Comparison of ENCODE assay signal across 8 mouse cellular contexts in genomic region chr5:137630602-137631001, GRCm38 (mm10). TPM values are rescaled to one million over a fixed set of nuclear protein-coding genes. Genes with fewer than 3 reads are reported as not detected.
DNase-seq lines count a peak whose midpoint lies in the region; ATAC-seq and TF ChIP-seq lines count a peak whose summit lies in the region.

No protein-coding gene starts in this region.

- TF ChIP-seq POLR2A in liver, adult 2 months (IDR thresholded peaks at IDR 0.05; ENCODE audit: extremely low read depth, insufficient read depth, low read length) = no peak

- H3K27ac ChIP-seq in liver, adult 2 months (replicated peaks; ENCODE audit: insufficient read depth, low read depth, low read length) = peak overlapping the region; percentile 71
- H3K27ac ChIP-seq in embryonic facial prominence, embryonic 14.5 days (replicated peaks; ENCODE audit: low read depth, low read length) = peak overlapping the region; percentile 89
- peak overlapping the region; percentile 60 for H3K27ac ChIP-seq in hindbrain, embryonic 11.5 days (ENCODE audit: low read depth, low read length)
- H3K27ac ChIP-seq in limb, embryonic 15.5 days = peak overlapping the region; percentile 91
- H3K27ac ChIP-seq in neural tube, embryonic 12.5 days = peak overlapping the region; percentile 46

- TF ChIP-seq CTCF in liver, adult 2 months (IDR thresholded peaks at IDR 0.05; ENCODE audit: low read depth, low read length) = no peak

- 65% methylated on average over 3 of the region's 3 CpGs for WGBS in liver, adult 2 months
- 31% methylated on average over 3 of the region's 3 CpGs for WGBS in embryonic facial prominence, embryonic 14.5 days
- 37% methylated on average over 3 of the region's 3 CpGs for WGBS in hindbrain, embryonic 11.5 days
- 17% methylated on average over 3 of the region's 3 CpGs for WGBS in limb, embryonic 15.5 days
- 38% methylated on average over 3 of the region's 3 CpGs for WGBS in neural tube, embryonic 12.5 days

- peak overlapping the region; percentile 94 for H3K4me2 ChIP-seq in embryonic facial prominence, embryonic 14.5 days (ENCODE audit: low read depth, low read length)
- H3K4me2 ChIP-seq in hindbrain, embryonic 11.5 days (replicated peaks; ENCODE audit: low read depth, low read length) = peak overlapping the region; percentile 80
- peak overlapping the region; percentile 88 for H3K4me2 ChIP-seq in limb, embryonic 15.5 days
- peak overlapping the region; percentile 79 for H3K4me2 ChIP-seq in neural tube, embryonic 12.5 days (replicated peaks)

- peak overlapping the region; percentile 43 for H3K4me3 ChIP-seq in liver, adult 2 months (ENCODE audit: insufficient read depth, low read depth, low read length)
- peak overlapping the region; percentile 99 for H3K4me3 ChIP-seq in embryonic facial prominence, embryonic 14.5 days (ENCODE audit: low read depth, low read length)
- peak overlapping the region; percentile 85; the same call in 1 of the 2 replicates for H3K4me3 ChIP-seq in hindbrain, embryonic 11.5 days (ENCODE audit: low read depth, low read length)
- H3K4me3 ChIP-seq in limb, embryonic 15.5 days = peak overlapping the region; percentile 98
- H3K4me3 ChIP-seq in neural tube, embryonic 12.5 days = peak overlapping the region; percentile 7; the same call in 1 of the 2 replicates

- no peaks in the 10 kb centered on the region for H3K4me1 ChIP-seq in liver, adult 2 months (ENCODE audit: control insufficient read depth, insufficient read depth, low read length)
- peaks cover 34% of the 10 kb centered on the region for H3K4me1 ChIP-seq in embryonic facial prominence, embryonic 14.5 days (ENCODE audit: control insufficient read depth, insufficient read depth, low read length)
- H3K4me1 ChIP-seq in hindbrain, embryonic 11.5 days (replicated peaks; ENCODE audit: control insufficient read depth, insufficient read depth, low read length) = peaks cover 16% of the 10 kb centered on the region
- H3K4me1 ChIP-seq in limb, embryonic 15.5 days = peaks cover 44% of the 10 kb centered on the region
- H3K4me1 ChIP-seq in neural tube, embryonic 12.5 days = peaks cover 35% of the 10 kb centered on the region

- no peaks in the 10 kb centered on the region for H3K27me3 ChIP-seq in liver, adult 2 months (ENCODE audit: control insufficient read depth, insufficient read depth, low read length)
- H3K27me3 ChIP-seq in embryonic facial prominence, embryonic 14.5 days (replicated peaks; ENCODE audit: control insufficient read depth, insufficient read depth, low read length) = no peaks in the 10 kb centered on the region
- no peaks in the 10 kb centered on the region for H3K27me3 ChIP-seq in hindbrain, embryonic 11.5 days (ENCODE audit: control insufficient read depth, insufficient read depth, low read length)
- no peaks in the 10 kb centered on the region for H3K27me3 ChIP-seq in limb, embryonic 15.5 days
- H3K27me3 ChIP-seq in neural tube, embryonic 12.5 days (replicated peaks) = no peaks in the 10 kb centered on the region

- no peaks in the 10 kb centered on the region for H3K9me3 ChIP-seq in embryonic facial prominence, embryonic 14.5 days (ENCODE audit: control insufficient read depth, low read length)
- no peaks in the 10 kb centered on the region for H3K9me3 ChIP-seq in hindbrain, embryonic 11.5 days (ENCODE audit: control insufficient read depth, low read length)
- H3K9me3 ChIP-seq in limb, embryonic 15.5 days = no peaks in the 10 kb centered on the region
- H3K9me3 ChIP-seq in neural tube, embryonic 12.5 days = no peaks in the 10 kb centered on the region

- peak overlapping the region; percentile 29 for H3K9ac ChIP-seq in liver, adult 2 months (ENCODE audit: low read depth, low read length)
- peak overlapping the region; percentile 81 for H3K9ac ChIP-seq in embryonic facial prominence, embryonic 14.5 days (ENCODE audit: low read depth, low read length)
- H3K9ac ChIP-seq in hindbrain, embryonic 11.5 days (ENCODE audit: low read depth, low read length) = peak overlapping the region; percentile 38; the same call in 1 of the 2 replicates
- H3K9ac ChIP-seq in limb, embryonic 15.5 days = 0 out of 2 replicates have a peak overlapping the region, but pooled peaks have one; percentile 79
- H3K9ac ChIP-seq in neural tube, embryonic 12.5 days = peak overlapping the region; percentile 81

- H3K36me3 ChIP-seq in liver, adult 2 months (ENCODE audit: control insufficient read depth, insufficient read depth, low read length) = peaks cover 2% of the 10 kb centered on the region; the same call in 1 of the 2 replicates
- peaks cover 21% of the 10 kb centered on the region for H3K36me3 ChIP-seq in embryonic facial prominence, embryonic 14.5 days (ENCODE audit: control insufficient read depth, insufficient read depth, low read length)
- H3K36me3 ChIP-seq in hindbrain, embryonic 11.5 days (ENCODE audit: control insufficient read depth, insufficient read depth, low read length) = peaks cover 2% of the 10 kb centered on the region; the same call in 1 of the 2 replicates
- peaks cover 16% of the 10 kb centered on the region for H3K36me3 ChIP-seq in limb, embryonic 15.5 days
- H3K36me3 ChIP-seq in neural tube, embryonic 12.5 days = peaks cover 25% of the 10 kb centered on the region

- peaks cover 6% of the 10 kb centered on the region; the same call in 1 of the 2 replicates for H3K79me2 ChIP-seq in liver, adult 2 months (ENCODE audit: control insufficient read depth, insufficient read depth, low read length)

- no peak for ATAC-seq in embryonic facial prominence, embryonic 14.5 days (ENCODE audit: low read depth)
- ATAC-seq in hindbrain, embryonic 11.5 days (ENCODE audit: low FRiP score) = no peak
- no peak for ATAC-seq in limb, embryonic 15.5 days (ENCODE audit: insufficient number of reproducible peaks, low FRiP score, low TSS enrichment, low read depth)
- no peak for ATAC-seq in neural tube, embryonic 12.5 days (ENCODE audit: low FRiP score, low read depth)

- DNase-seq in liver, adult 2 months (ENCODE audit: extremely low read depth, low read depth, low spot score) = no peak
- DNase-seq in liver = no peak
- no peak for DNase-seq in embryonic facial prominence, embryonic 14.5 days (ENCODE audit: low spot score)
- no peak for DNase-seq in hindbrain, embryonic 11.5 days (ENCODE audit: low spot score)
- no peak for DNase-seq in frontal cortex, postnatal 36 days (ENCODE audit: low spot score in 2 of 2)
- no peak for DNase-seq in layer of hippocampus, adult 18-20 months (ENCODE audit: low spot score in 2 of 2)

RNA-seq across cellular contexts. Expression of gene Gm20605, which starts 1.6 kb away (rescaled TPM):
- total RNA-seq in liver, adult 2 months (2014; rRNA removed) = 0.74 and 1.5 TPM in 2 replicates
- polyA plus RNA-seq in liver, adult 2 months (2012; rRNA removed) = 4.3 and 5.6 TPM in 2 replicates
- 6.4 and 6.6 TPM in 2 replicates for polyA plus RNA-seq in embryonic facial prominence, embryonic 14.5 days (2014; fragmentation: Nextera tagmentation; extraction: Ambion mirVana)
- 5.0 and 6.3 TPM in 2 replicates for polyA plus RNA-seq in hindbrain, embryonic 11.5 days (2014; fragmentation: Nextera tagmentation; extraction: Ambion mirVana)
- 8.0 and 8.5 TPM in 2 replicates for polyA plus RNA-seq in limb, embryonic 15.5 days (2015; fragmentation: Nextera tagmentation; extraction: Ambion mirVana)
- 8.9 and 9.4 TPM in 2 replicates for polyA plus RNA-seq in neural tube, embryonic 12.5 days (2016; fragmentation: Nextera tagmentation; extraction: Ambion mirVana)
- 10 to 100 TPM; 13.5 to 21.4 TPM for total RNA-seq in layer of hippocampus, adult 18-20 months (2021)

RNA-seq across cellular contexts. Expression of gene Lrch4, which starts 1.7 kb away (rescaled TPM):
- 0.74 and 1.1 TPM in 2 replicates for total RNA-seq in liver, adult 2 months (2014; rRNA removed)
- polyA plus RNA-seq in liver, adult 2 months (2012; rRNA removed) = 10.7 and 15.0 TPM in 2 replicates
- 36.5 and 40.1 TPM in 2 replicates for polyA plus RNA-seq in embryonic facial prominence, embryonic 14.5 days (2014; fragmentation: Nextera tagmentation; extraction: Ambion mirVana)
- 25.9 and 28.5 TPM in 2 replicates for polyA plus RNA-seq in hindbrain, embryonic 11.5 days (2014; fragmentation: Nextera tagmentation; extraction: Ambion mirVana)
- polyA plus RNA-seq in limb, embryonic 15.5 days (2015; fragmentation: Nextera tagmentation; extraction: Ambion mirVana) = 32.8 and 34.1 TPM in 2 replicates
- polyA plus RNA-seq in neural tube, embryonic 12.5 days (2016; fragmentation: Nextera tagmentation; extraction: Ambion mirVana) = 29.4 and 32.5 TPM in 2 replicates
- 10 to 100 TPM; 18.9 to 24.2 TPM for total RNA-seq in layer of hippocampus, adult 18-20 months (2021)

RNA-seq across cellular contexts. Expression of gene Fbxo24, which starts 1.8 kb away (rescaled TPM):
- 0.07 TPM in 1 of 2 replicates, not detected in the other for total RNA-seq in liver, adult 2 months (2014; rRNA removed)
- 0.05 and 0.06 TPM in 2 replicates for polyA plus RNA-seq in liver, adult 2 months (2012; rRNA removed)
- polyA plus RNA-seq in embryonic facial prominence, embryonic 14.5 days (2014; fragmentation: Nextera tagmentation; extraction: Ambion mirVana) = 0.10 and 0.25 TPM in 2 replicates
- 0.15 and 0.27 TPM in 2 replicates for polyA plus RNA-seq in hindbrain, embryonic 11.5 days (2014; fragmentation: Nextera tagmentation; extraction: Ambion mirVana)
- 0.09 TPM in 1 of 2 replicates, not detected in the other for polyA plus RNA-seq in limb, embryonic 15.5 days (2015; fragmentation: Nextera tagmentation; extraction: Ambion mirVana)
- polyA plus RNA-seq in neural tube, embryonic 12.5 days (2016; fragmentation: Nextera tagmentation; extraction: Ambion mirVana) = 0.11 and 0.39 TPM in 2 replicates
- under 1 TPM; 0.20 to 0.47 TPM for total RNA-seq in layer of hippocampus, adult 18-20 months (2021)

RNA-seq across cellular contexts. Expression of gene Sap25, which starts 10.5 kb away (rescaled TPM):
- total RNA-seq in liver, adult 2 months (2014; rRNA removed) = 0.65 and 1.6 TPM in 2 replicates
- polyA plus RNA-seq in liver, adult 2 months (2012; rRNA removed) = 13.0 and 22.7 TPM in 2 replicates
- polyA plus RNA-seq in embryonic facial prominence, embryonic 14.5 days (2014; fragmentation: Nextera tagmentation; extraction: Ambion mirVana) = 6.3 and 7.2 TPM in 2 replicates
- 7.1 TPM in 2 replicates for polyA plus RNA-seq in hindbrain, embryonic 11.5 days (2014; fragmentation: Nextera tagmentation; extraction: Ambion mirVana)
- 4.8 and 6.0 TPM in 2 replicates for polyA plus RNA-seq in limb, embryonic 15.5 days (2015; fragmentation: Nextera tagmentation; extraction: Ambion mirVana)
- polyA plus RNA-seq in neural tube, embryonic 12.5 days (2016; fragmentation: Nextera tagmentation; extraction: Ambion mirVana) = 7.6 and 9.5 TPM in 2 replicates
- total RNA-seq in layer of hippocampus, adult 18-20 months (2021) = 1 to 10 TPM; 8.2 to 9.5 TPM

RNA-seq across cellular contexts. Expression of gene Irs3, which starts 14.9 kb away (rescaled TPM):
- 0.07 TPM in 1 of 2 replicates, not detected in the other for total RNA-seq in liver, adult 2 months (2014; rRNA removed)
- 0.07 and 0.20 TPM in 2 replicates for polyA plus RNA-seq in liver, adult 2 months (2012; rRNA removed)
- polyA plus RNA-seq in embryonic facial prominence, embryonic 14.5 days (2014; fragmentation: Nextera tagmentation; extraction: Ambion mirVana) = 0.14 and 0.21 TPM in 2 replicates
- polyA plus RNA-seq in hindbrain, embryonic 11.5 days (2014; fragmentation: Nextera tagmentation; extraction: Ambion mirVana) = 0.22 and 0.38 TPM in 2 replicates
- 0.19 and 0.38 TPM in 2 replicates for polyA plus RNA-seq in limb, embryonic 15.5 days (2015; fragmentation: Nextera tagmentation; extraction: Ambion mirVana)
- 0.19 and 0.29 TPM in 2 replicates for polyA plus RNA-seq in neural tube, embryonic 12.5 days (2016; fragmentation: Nextera tagmentation; extraction: Ambion mirVana)
- under 1 TPM; 0.30 to 0.53 TPM for total RNA-seq in layer of hippocampus, adult 18-20 months (2021)

Comparison
In these comparisons a context has a peak if more than half of its experiments do, and no peak if none do; other contexts are left out.
1. H3K4me3 ChIP-seq: peak in every context shown above with its lines; median percentile 99 in embryonic facial prominence, embryonic 14.5 days; 98 in limb, embryonic 15.5 days; 85 in hindbrain, embryonic 11.5 days; 43 in liver, adult 2 months; 7 in neural tube, embryonic 12.5 days.
2. H3K9ac ChIP-seq: peak in every context shown above with its lines; median percentile 81 in embryonic facial prominence, embryonic 14.5 days; 81 in neural tube, embryonic 12.5 days; 79 in limb, embryonic 15.5 days; 38 in hindbrain, embryonic 11.5 days; 29 in liver, adult 2 months.